Mouse (Mus musculus): Measurements from ENCODE around the gene Gm5431. TPM values are rescaled to one million over a fixed set of nuclear protein-coding genes. Genes with fewer than 3 reads are reported as not detected.
"Not testable (repeated sequence)": the region's sequence is repeated elsewhere in the genome, so short reads cannot be mapped to it uniquely, and the experiment has no call there.

Gm5431 gene
- polyA plus RNA-seq, 1 experiment from 2014 or later = 0.10 TPM

DNA sequence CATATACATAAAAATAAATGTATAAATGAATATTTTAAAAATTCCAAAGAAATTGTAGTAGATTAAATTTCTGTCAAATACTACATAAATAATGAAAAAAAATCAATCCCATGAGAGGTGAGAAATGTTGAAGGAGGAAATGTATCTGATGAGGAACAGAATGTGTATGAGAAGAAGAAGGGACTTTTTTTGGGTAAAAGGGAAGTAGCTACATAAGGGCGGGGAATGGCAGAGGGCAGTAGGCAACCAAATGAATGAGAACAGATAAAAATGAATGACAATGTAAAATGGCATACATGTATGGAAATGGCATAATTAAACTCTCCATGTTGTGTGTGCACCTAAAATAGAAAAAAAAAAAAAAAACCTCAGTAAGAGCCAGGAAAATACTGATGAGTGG, 11.6 kb upstream of the Gm5431 start:
- no peak overlapping the region for H3K9ac ChIP-seq (ENCODE audit: low read length)
- no peaks in the 10 kb centered on the region for H3K4me1 ChIP-seq (ENCODE audit: control insufficient read depth, insufficient read depth, low read length)
- H3K4me2 ChIP-seq = no peak overlapping the region
- DNase-seq (ENCODE audit: low spot score, missing footprints) = no peak
- no peak overlapping the region for H3K27ac ChIP-seq (ENCODE audit: low read depth, low read length)
- no peak for ATAC-seq (ENCODE audit: low FRiP score)
- H3K36me3 ChIP-seq (ENCODE audit: control insufficient read depth, insufficient read depth, low read length) = no peaks in the 10 kb centered on the region
- H3K9me3 ChIP-seq (ENCODE audit: control insufficient read depth, low read length) = no peaks in the 10 kb centered on the region
- H3K4me3 ChIP-seq (ENCODE audit: low read depth, low read length) = no peak overlapping the region
- 97% methylated on average over 1 of the region's 1 CpGs for WGBS
- no peaks in the 10 kb centered on the region for H3K27me3 ChIP-seq (ENCODE audit: control insufficient read depth, insufficient read depth, low read length)

DNA sequence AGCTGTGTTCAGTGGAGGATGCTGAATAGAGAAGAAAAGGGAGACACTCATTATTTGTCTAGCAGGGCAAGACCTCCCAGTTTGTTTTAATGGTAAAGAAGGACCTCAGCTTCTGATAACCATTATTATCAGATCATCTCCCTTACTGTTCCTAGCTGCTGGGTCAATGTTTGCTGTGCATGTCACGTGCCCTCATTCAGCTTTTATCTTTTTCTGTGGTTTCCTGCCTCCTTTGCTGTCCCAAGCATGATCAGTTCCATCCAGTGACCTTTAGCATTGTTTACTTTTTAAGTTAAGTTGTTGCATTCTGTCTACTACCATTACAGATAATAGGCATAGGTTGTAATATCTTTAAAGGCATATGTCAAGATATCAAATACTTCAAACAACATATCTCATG, 6.4 kb upstream of the Gm5431 start:
- Histone ChIP-seq H3K36me3 (ENCODE audit: control insufficient read depth, insufficient read depth, low read length) (no peaks in the 10 kb centered on the region), H3K4me1 (ENCODE audit: control insufficient read depth, insufficient read depth, low read length) (no peaks in the 10 kb centered on the region), H3K9ac (ENCODE audit: low read length) (no peak overlapping the region), H3K4me2 (no peak overlapping the region), H3K27me3 (ENCODE audit: control insufficient read depth, insufficient read depth, low read length) (no peaks in the 10 kb centered on the region), H3K9me3 (ENCODE audit: control insufficient read depth, low read length) (no peaks in the 10 kb centered on the region), H3K4me3 (ENCODE audit: low read depth, low read length) (no peak overlapping the region), H3K27ac (ENCODE audit: low read depth, low read length) (no peak overlapping the region)
- DNase-seq (ENCODE audit: low spot score, missing footprints) (no peak), ATAC-seq (ENCODE audit: low FRiP score) (no peak)
- 64% methylated on average over 1 of the region's 1 CpGs for WGBS

DNA sequence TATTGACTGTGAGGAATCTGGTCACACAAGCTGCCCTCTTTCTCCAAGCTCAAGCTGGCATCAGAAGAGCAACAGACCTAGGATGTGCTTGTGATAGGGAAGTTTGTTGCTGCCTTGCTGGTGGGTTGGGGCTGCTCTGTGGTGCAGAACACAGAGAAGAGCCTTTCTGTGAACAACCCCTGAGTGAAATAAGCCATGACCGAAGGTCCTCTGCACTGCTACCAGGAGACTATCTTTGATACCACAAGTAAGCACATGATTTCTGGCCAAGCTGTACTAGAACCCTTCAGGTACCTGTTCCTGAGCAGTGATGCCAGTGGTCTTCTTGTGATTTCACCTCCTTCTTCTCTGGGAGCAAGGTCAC, 465 bp downstream of the Gm5431 start:
- H3K27me3 ChIP-seq (ENCODE audit: control insufficient read depth, insufficient read depth, low read length); H3K4me2 ChIP-seq; H3K9me3 ChIP-seq (ENCODE audit: control insufficient read depth, low read length); H3K27ac ChIP-seq (ENCODE audit: low read depth, low read length); DNase-seq (ENCODE audit: low spot score, missing footprints); H3K9ac ChIP-seq (ENCODE audit: low read length); ATAC-seq (ENCODE audit: low FRiP score); H3K36me3 ChIP-seq (ENCODE audit: control insufficient read depth, insufficient read depth, low read length); H3K4me1 ChIP-seq (ENCODE audit: control insufficient read depth, insufficient read depth, low read length); H3K4me3 ChIP-seq (ENCODE audit: low read depth, low read length): not testable (repeated sequence)
- WGBS = 95% methylated on average over 1 of the region's 1 CpGs

DNA sequence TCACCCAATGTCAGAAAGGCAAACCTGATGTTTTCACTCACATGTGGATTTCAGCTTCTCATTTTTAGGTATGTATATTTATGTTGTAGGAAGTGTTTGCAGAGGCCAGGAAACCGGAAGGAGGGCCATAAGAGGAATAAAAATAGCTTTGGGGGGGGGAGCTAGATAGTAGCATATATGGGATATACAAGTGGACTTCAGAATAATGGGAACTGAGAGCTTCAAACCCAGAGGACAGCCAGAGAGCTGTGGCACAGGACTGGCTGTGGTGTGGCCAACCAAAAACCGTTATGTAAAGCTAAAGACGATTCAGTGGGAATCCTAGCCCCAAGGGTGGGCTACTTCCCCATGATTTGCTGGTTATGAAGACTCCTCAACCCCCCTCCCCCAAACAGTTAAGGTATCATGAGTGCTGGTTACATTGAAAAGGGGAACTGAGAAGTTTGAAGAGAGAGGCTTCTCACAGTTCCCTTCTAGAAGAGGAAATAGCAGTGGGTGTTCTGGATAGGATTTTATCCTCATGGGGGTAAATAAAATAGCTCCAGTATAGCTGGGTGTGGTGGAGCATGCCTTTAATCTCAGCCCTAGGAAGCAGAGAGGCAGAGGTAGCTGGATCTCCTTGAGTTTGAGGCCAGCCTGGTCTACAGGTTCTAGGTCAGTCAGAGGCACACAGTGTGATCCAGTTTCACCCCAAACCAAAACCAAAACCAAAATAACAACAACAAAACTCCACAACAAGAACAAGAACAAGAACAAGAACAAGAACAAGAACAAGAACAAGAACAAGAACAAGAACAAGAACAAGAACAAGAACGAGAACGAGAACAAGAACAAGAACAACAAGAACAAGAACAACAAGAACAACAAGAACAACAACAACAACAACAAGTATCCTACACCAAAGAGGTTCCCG, 1.1 kb downstream of the Gm5431 start:
- DNase-seq (ENCODE audit: low spot score, missing footprints); H3K4me1 ChIP-seq (ENCODE audit: control insufficient read depth, insufficient read depth, low read length); H3K27me3 ChIP-seq (ENCODE audit: control insufficient read depth, insufficient read depth, low read length); ATAC-seq (ENCODE audit: low FRiP score); H3K4me2 ChIP-seq; H3K9ac ChIP-seq (ENCODE audit: low read length); H3K4me3 ChIP-seq (ENCODE audit: low read depth, low read length); H3K27ac ChIP-seq (ENCODE audit: low read depth, low read length); H3K36me3 ChIP-seq (ENCODE audit: control insufficient read depth, insufficient read depth, low read length); H3K9me3 ChIP-seq (ENCODE audit: control insufficient read depth, low read length): not testable (repeated sequence)
- 78% methylated on average over 6 of the region's 6 CpGs for WGBS

DNA sequence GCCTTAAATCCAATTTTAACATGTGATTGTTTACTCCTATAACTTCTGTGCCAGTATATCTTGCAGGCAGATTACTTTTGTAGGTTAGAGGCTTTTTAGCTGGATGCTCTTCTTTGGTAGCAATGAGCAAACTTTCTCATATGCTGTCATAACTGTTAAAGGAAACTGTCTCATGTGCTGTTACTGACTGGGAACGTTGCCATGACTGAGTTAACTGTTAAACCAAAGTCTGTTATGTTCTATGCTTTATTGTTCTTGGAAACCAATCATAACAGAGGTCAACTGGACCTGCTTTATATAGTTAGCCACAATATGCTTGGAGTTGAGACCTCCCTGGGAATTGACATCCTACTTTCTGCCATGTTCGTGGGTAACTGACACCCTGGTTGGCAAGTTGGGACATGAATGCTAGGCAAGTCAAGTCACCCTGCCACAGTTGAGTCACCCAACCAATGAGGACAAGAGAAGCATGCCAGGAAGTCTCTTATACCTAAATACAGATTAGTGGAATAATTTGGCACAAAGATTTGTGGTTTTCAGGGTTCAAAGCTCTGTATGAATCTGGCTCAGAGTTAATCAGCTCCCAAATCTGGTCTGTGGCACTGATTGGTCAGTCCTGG, 3.1 kb downstream of the Gm5431 start:
- H3K4me2 ChIP-seq = no peak overlapping the region
- no peaks in the 10 kb centered on the region for H3K27me3 ChIP-seq (ENCODE audit: control insufficient read depth, insufficient read depth, low read length)
- no peak overlapping the region for H3K9ac ChIP-seq (ENCODE audit: low read length)
- H3K27ac ChIP-seq (ENCODE audit: low read depth, low read length) = no peak overlapping the region
- ATAC-seq (ENCODE audit: low FRiP score) = no peak
- H3K9me3 ChIP-seq (ENCODE audit: control insufficient read depth, low read length) = no peaks in the 10 kb centered on the region
- WGBS = 71% methylated on average over 2 of the region's 2 CpGs
- no peak overlapping the region for H3K4me3 ChIP-seq (ENCODE audit: low read depth, low read length)
- DNase-seq (ENCODE audit: low spot score, missing footprints) = no peak
- no peaks in the 10 kb centered on the region for H3K36me3 ChIP-seq (ENCODE audit: control insufficient read depth, insufficient read depth, low read length)
- no peaks in the 10 kb centered on the region for H3K4me1 ChIP-seq (ENCODE audit: control insufficient read depth, insufficient read depth, low read length)

DNA sequence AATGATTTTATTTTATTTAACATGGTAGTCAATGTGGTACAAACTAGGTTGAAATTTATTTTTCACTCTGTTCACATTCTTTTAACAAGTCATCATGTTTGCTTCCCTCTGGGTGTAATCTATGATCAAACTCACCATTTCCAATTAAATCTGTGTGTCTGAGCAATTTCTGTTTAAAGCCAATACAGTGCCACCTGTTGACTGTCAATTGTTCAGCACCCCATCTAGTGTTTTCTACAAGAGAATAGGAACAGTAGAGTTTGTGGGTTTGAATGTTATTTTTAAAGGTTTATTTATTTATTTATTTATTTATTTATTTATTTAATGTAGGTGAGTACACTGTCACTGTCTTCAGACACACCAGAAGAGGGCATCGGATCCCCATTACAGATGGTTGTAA, 25.3 kb downstream of the Gm5431 start:
- WGBS = 97% methylated on average over 1 of the region's 1 CpGs
- no peak for ATAC-seq (ENCODE audit: low FRiP score)
- no peak overlapping the region for H3K9ac ChIP-seq (ENCODE audit: low read length)

DNA sequence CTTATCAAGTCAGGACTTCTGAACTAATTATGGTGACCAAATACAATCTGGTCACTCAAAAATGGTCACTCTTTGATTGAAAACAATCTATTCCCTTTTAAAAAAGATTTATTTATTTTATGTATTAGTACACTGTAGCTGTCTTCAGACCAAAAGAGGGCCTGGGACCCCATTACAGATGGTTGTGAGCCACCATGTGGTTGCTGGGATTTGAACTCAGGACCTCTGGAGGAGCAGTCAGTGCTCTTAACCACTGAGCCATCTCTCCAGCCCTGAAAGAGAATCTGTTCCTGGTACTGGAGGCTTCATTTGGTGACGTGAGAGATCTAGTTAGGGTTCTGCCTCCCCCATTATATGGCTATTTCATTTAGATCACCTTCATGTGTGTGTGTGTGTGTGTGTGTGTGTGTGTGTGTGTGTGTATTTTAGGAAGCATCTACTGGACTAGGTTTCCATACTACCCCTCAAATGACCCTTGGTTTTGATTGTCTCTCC, 26.6 kb downstream of the Gm5431 start:
- H3K9ac ChIP-seq (ENCODE audit: low read length); DNase-seq (ENCODE audit: low spot score, missing footprints); H3K4me3 ChIP-seq (ENCODE audit: low read depth, low read length); H3K4me1 ChIP-seq (ENCODE audit: control insufficient read depth, insufficient read depth, low read length); H3K27ac ChIP-seq (ENCODE audit: low read depth, low read length); ATAC-seq (ENCODE audit: low FRiP score); H3K27me3 ChIP-seq (ENCODE audit: control insufficient read depth, insufficient read depth, low read length); H3K36me3 ChIP-seq (ENCODE audit: control insufficient read depth, insufficient read depth, low read length); H3K4me2 ChIP-seq; H3K9me3 ChIP-seq (ENCODE audit: control insufficient read depth, low read length): not testable (repeated sequence)
- WGBS = 79% methylated on average over 1 of the region's 1 CpGs

More for the DNA sequence above, 25.3 kb downstream of the Gm5431 start:
- no peak overlapping the region for H3K4me3 ChIP-seq (ENCODE audit: low read depth, low read length)
- H3K27ac ChIP-seq (ENCODE audit: low read depth, low read length) = no peak overlapping the region
- no peak for DNase-seq (ENCODE audit: low spot score, missing footprints)
- H3K4me2 ChIP-seq = no peak overlapping the region
- peaks cover 2% of the 10 kb centered on the region for H3K4me1 ChIP-seq (ENCODE audit: control insufficient read depth, insufficient read depth, low read length)
- no peaks in the 10 kb centered on the region for H3K9me3 ChIP-seq (ENCODE audit: control insufficient read depth, low read length)
- H3K36me3 ChIP-seq (ENCODE audit: control insufficient read depth, insufficient read depth, low read length) = no peaks in the 10 kb centered on the region
- H3K27me3 ChIP-seq (ENCODE audit: control insufficient read depth, insufficient read depth, low read length) = no peaks in the 10 kb centered on the region

DNA sequence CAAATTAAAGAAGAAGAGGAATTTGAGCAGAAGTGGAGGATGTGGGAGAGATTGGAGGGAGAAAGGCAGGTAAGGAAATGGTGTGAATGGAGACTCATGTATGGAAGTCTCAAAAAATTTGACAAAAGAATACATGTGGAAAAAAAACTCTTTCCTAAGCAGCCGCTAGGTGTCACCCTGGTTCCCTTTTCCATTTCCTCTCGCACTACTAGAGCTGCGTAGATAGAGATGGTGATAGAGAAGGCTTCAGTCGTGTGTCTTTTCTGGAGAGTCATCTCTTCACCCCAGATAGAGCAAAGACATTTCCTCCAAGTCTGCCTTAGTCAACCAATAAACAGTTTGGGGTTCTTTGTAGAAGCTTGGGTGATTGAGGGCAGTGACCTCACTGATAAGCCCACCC, 27.5 kb downstream of the Gm5431 start:
- DNase-seq (ENCODE audit: low spot score, missing footprints) = peak; percentile 93
- Histone ChIP-seq H3K27me3 (ENCODE audit: control insufficient read depth, insufficient read depth, low read length) (no peaks in the 10 kb centered on the region; the same call in 1 of the 2 replicates), H3K27ac (ENCODE audit: low read depth, low read length) (no peak overlapping the region), H3K9me3 (ENCODE audit: control insufficient read depth, low read length) (no peaks in the 10 kb centered on the region), H3K4me1 (ENCODE audit: control insufficient read depth, insufficient read depth, low read length) (peaks cover 7% of the 10 kb centered on the region), H3K36me3 (ENCODE audit: control insufficient read depth, insufficient read depth, low read length) (no peaks in the 10 kb centered on the region), H3K4me3 (ENCODE audit: low read depth, low read length) (no peak overlapping the region), H3K4me2 (no peak overlapping the region), H3K9ac (ENCODE audit: low read length) (no peak overlapping the region)
- ATAC-seq (ENCODE audit: low FRiP score) = peak; percentile 70
- 0% methylated on average over 4 of the region's 4 CpGs for WGBS

DNA sequence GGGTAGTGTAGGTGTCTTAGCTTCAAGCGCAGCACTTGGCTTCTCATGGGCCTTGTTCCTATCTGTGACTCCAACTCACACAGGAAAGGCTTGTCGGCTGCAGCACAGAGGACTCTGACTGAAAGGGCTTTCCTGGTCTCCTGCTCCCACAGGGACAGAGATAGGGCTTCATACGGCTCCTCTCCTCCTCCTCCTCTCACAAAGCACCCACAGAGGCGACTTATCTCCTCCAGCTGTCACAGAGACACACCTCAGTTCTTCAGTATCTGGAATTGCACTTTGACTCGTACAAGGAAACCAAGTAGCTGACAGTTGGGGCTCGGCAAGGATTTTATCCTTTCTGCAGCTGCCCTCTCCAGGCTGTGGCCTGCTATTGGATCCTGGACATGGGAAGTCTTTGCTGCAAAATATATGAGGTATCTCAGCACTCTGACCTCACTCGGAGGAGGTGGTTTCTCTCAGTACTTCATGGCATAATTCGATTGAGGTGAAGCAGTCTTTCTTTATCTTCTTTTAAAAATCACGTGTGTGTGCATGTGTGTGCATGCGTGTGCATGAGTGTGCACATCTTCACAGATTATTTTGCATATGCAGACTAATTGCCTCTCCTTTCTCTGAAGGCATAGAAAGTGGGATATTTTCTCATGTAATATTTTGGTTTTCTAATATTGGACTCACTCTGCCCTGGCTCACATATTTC, 28.3 kb downstream of the Gm5431 start:
- no peak for ATAC-seq (ENCODE audit: low FRiP score)

More for the DNA sequence above, 28.3 kb downstream of the Gm5431 start:
- no peak for DNase-seq (ENCODE audit: low spot score, missing footprints)
- H3K36me3 ChIP-seq (ENCODE audit: control insufficient read depth, insufficient read depth, low read length) = no peaks in the 10 kb centered on the region
- WGBS = 70% methylated on average over 10 of the region's 10 CpGs
- H3K4me1 ChIP-seq (ENCODE audit: control insufficient read depth, insufficient read depth, low read length) = peaks cover 7% of the 10 kb centered on the region
- no peak overlapping the region for H3K4me2 ChIP-seq
- no peak overlapping the region for H3K9ac ChIP-seq (ENCODE audit: low read length)
- H3K9me3 ChIP-seq (ENCODE audit: control insufficient read depth, low read length) = no peaks in the 10 kb centered on the region
- H3K27ac ChIP-seq (ENCODE audit: low read depth, low read length) = no peak overlapping the region
- no peaks in the 10 kb centered on the region; the same call in 1 of the 2 replicates for H3K27me3 ChIP-seq (ENCODE audit: control insufficient read depth, insufficient read depth, low read length)
- no peak overlapping the region for H3K4me3 ChIP-seq (ENCODE audit: low read depth, low read length)
